Mouse (Mus musculus) G1E (cell line): ENCODE results near the gene Ap1s2. TPM values are rescaled to one million over a fixed set of nuclear protein-coding genes. Genes with fewer than 3 reads are reported as not detected.
A peak's percentile ranks its signal among the peaks of the same experiment; 100 is the strongest.

Experiments used
- ATAC-seq: 2 replicates; pipeline ENCODE4 v1.8.0; 2016; ENCODE audit warnings: mild to moderate bottlenecking; ENCODE audit not compliant: insufficient number of reproducible peaks, poor library complexity, low FRiP score, severe bottlenecking; ENCODE audit errors: extremely low read depth
- DNase-seq: peaks from one replicate; pipeline ENCODE4 v3.0.0; 2012; ENCODE audit warnings: low spot score
- H3K27me3 ChIP-seq: 2 replicates; pipeline ENCODE4 v1.6.1; 2012; ENCODE audit warnings: mild to moderate bottlenecking, low read length, inconsistent platforms; ENCODE audit not compliant: insufficient read depth
- H3K36me3 ChIP-seq: replicated peaks from 2 replicates; pipeline ENCODE3; 2012; ENCODE audit warnings: mild to moderate bottlenecking, inconsistent platforms
- H3K4me1 ChIP-seq: 2 replicates; pipeline ENCODE4 v1.6.1; 2012; ENCODE audit warnings: low read depth, low read length, inconsistent platforms, mixed read lengths; ENCODE audit not compliant: insufficient read depth
- H3K4me3 ChIP-seq: 2 replicates; pipeline ENCODE4 v1.5.1; 2012; ENCODE audit warnings: low read depth, mild to moderate bottlenecking, inconsistent platforms, low read length, moderate library complexity, mixed read lengths
- H3K9me3 ChIP-seq: replicated peaks from 2 replicates; pipeline ENCODE4 v1.6.1; 2012; ENCODE audit warnings: inconsistent platforms
- CTCF ChIP-seq: IDR thresholded peaks from 2 replicates; pipeline ENCODE4 v1.5.1; 2012; ENCODE audit warnings: low read depth, low read length, inconsistent platforms, mixed read lengths
- GATA1 ChIP-seq: IDR thresholded peaks from 2 replicates; pipeline ENCODE4 v1.6.1; 2012; ENCODE audit warnings: borderline replicate concordance, low read length, inconsistent platforms, mixed read lengths
- GATA2 ChIP-seq: IDR thresholded peaks from 2 replicates; pipeline ENCODE4 v1.6.1; 2012; ENCODE audit warnings: low read depth, low read length, inconsistent platforms, borderline replicate concordance
- POLR2AphosphoS5 ChIP-seq: IDR thresholded peaks from 2 replicates; pipeline ENCODE4 v1.6.1; 2012; ENCODE audit warnings: low read depth, low read length, inconsistent platforms; ENCODE audit not compliant: insufficient replicate concordance
- TAL1 ChIP-seq: conservative IDR thresholded peaks from 2 replicates; pipeline ENCODE4 v1.6.1; 2012; ENCODE audit warnings: low read depth, low read length, inconsistent platforms, mixed read lengths
- polyA plus RNA-seq: library from polyadenylated mRNA; stranded (reverse); fragments of >175 nt; gene quantifications from 2 replicates; pipeline ENCODE4 v1.2.3, GENCODE M21; 2012
- total RNA-seq, 2 experiments: library from RNA; stranded (forward) in 1 of 2; stranded (reverse) in 1 of 2; fragments of 200-1000 nt in 1 of 2; fragments of >200 nt in 1 of 2; fragmentation: Nextera tagmentation in 1 of 2; gene quantifications; 2 replicates each; pipeline ENCODE4 v1.2.3; 2014 to 2017

The Ap1s2 gene
- total RNA-seq (2014; fragmentation: Nextera tagmentation) (15.4 and 17.1 TPM in 2 replicates), total RNA-seq (2017) (20.6 and 21.0 TPM in 2 replicates), polyA plus RNA-seq (5.7 and 7.5 TPM in 2 replicates)

GRCm38 (mm10) chrX:163908337-163909250, at the start of gene Ap1s2:
Ap1s2 (plus strand) TSS chrX:163909017.
- no peaks in the 10 kb centered on the region for H3K9me3 ChIP-seq
- H3K27me3 ChIP-seq = no peaks in the 10 kb centered on the region
- TF ChIP-seq POLR2AphosphoS5 (no peak), CTCF (no peak), GATA1 (no peak), GATA2 (no peak), TAL1 (no peak)
- peak within 1 kb of the TSS; percentile 80 for H3K4me3 ChIP-seq
- peak; percentile 94 for ATAC-seq
- no peaks in the 10 kb centered on the region for H3K36me3 ChIP-seq
- H3K4me1 ChIP-seq = no peaks in the 10 kb centered on the region
- peak; percentile 64 for DNase-seq

- Histone ChIP-seq H3K27me3 (no peaks in the 10 kb centered on the region), H3K4me3 (no peak overlapping the region), H3K36me3 (no peaks in the 10 kb centered on the region), H3K4me1 (no peaks in the 10 kb centered on the region), H3K9me3 (no peaks in the 10 kb centered on the region)
- TF ChIP-seq GATA2 (no peak), CTCF (no peak)
- ATAC-seq (no peak), DNase-seq (no peak)
These were observed 41.0 kb upstream of the Ap1s2 start for GRCm38 (mm10) chrX:163867711-163868379.

GRCm38 (mm10) chrX:163868659-163869278, 40.0 kb upstream of the Ap1s2 start:
- ATAC-seq (no peak), DNase-seq (no peak)
- no peaks in the 10 kb centered on the region for H3K9me3 ChIP-seq
- no peaks in the 10 kb centered on the region for H3K4me1 ChIP-seq
- no peaks in the 10 kb centered on the region for H3K36me3 ChIP-seq
- no peaks in the 10 kb centered on the region for H3K27me3 ChIP-seq
- no peak for TF ChIP-seq CTCF
- no peak for TF ChIP-seq POLR2AphosphoS5
- TF ChIP-seq TAL1 = no peak
- TF ChIP-seq GATA2 = no peak
- no peak for TF ChIP-seq GATA1
- no peak overlapping the region for H3K4me3 ChIP-seq

- no peak for ATAC-seq
- Histone ChIP-seq H3K36me3 (no peaks in the 10 kb centered on the region), H3K9me3 (no peaks in the 10 kb centered on the region), H3K4me3 (no peak overlapping the region), H3K4me1 (no peaks in the 10 kb centered on the region), H3K27me3 (no peaks in the 10 kb centered on the region)
- TF ChIP-seq TAL1 (no peak), POLR2AphosphoS5 (no peak)
- no peak for DNase-seq
These were observed 32.9 kb upstream of the Ap1s2 start for GRCm38 (mm10) chrX:163875932-163876331.

- Histone ChIP-seq H3K4me3 (no peak overlapping the region), H3K9me3 (no peaks in the 10 kb centered on the region), H3K4me1 (no peaks in the 10 kb centered on the region), H3K36me3 (no peaks in the 10 kb centered on the region), H3K27me3 (no peaks in the 10 kb centered on the region)
- no peak for TF ChIP-seq TAL1
- TF ChIP-seq CTCF = no peak
- TF ChIP-seq GATA1 = no peak
- DNase-seq = no peak
- ATAC-seq = no peak
These were observed 32.2 kb upstream of the Ap1s2 start for GRCm38 (mm10) chrX:163876636-163877035.

GRCm38 (mm10) chrX:163879039-163879438, 29.8 kb upstream of the Ap1s2 start:
- Histone ChIP-seq H3K27me3 (no peaks in the 10 kb centered on the region), H3K9me3 (no peaks in the 10 kb centered on the region), H3K36me3 (no peaks in the 10 kb centered on the region), H3K4me1 (no peaks in the 10 kb centered on the region), H3K4me3 (no peak overlapping the region)
- TF ChIP-seq GATA1 (no peak), GATA2 (no peak), CTCF (no peak), POLR2AphosphoS5 (no peak), TAL1 (no peak)
- no peak for DNase-seq
- ATAC-seq = no peak
